Comparison of ENCODE assay signal across 9 mouse cellular contexts in genomic region chr1:178960015-178960559, GRCm38 (mm10).
DNase-seq lines count a peak whose midpoint lies in the region; ATAC-seq and TF ChIP-seq lines count a peak whose summit lies in the region.
"Had no signal": no experiment of that assay in that cellular context is flagged by ENCODE, and none has a peak within 500 bp of the region (broad histone marks: within the 10 kb centered on the region; RNA-seq: fewer than 3 reads in every experiment).

No protein-coding gene starts in this region.

- H3K9me3 ChIP-seq in forebrain, embryonic 16.5 days (ENCODE audit: control insufficient read depth, low read length): no peaks in the 10 kb centered on the region
- no peaks in the 10 kb centered on the region for H3K9me3 ChIP-seq in hindbrain, embryonic 12.5 days (replicated peaks)
- H3K9me3 ChIP-seq: liver, embryonic 15.5 days had no signal

- no peak overlapping the region for H3K27ac ChIP-seq in forebrain, embryonic 16.5 days (ENCODE audit: low read length)
- H3K27ac ChIP-seq in hindbrain, embryonic 12.5 days: 0 out of 2 replicates have a peak overlapping the region, but pooled peaks have one; percentile 23
- H3K27ac ChIP-seq: liver, embryonic 15.5 days had no signal

- DNase-seq in Patski (ENCODE audit: low read depth, low spot score): no peak
- peak; percentile 87 to 90 for DNase-seq in cerebellum, adult 18-20 months
- DNase-seq in layer of hippocampus, adult 9-10 months (ENCODE audit: low spot score): peak; percentile 37
- DNase-seq in lung, postnatal 10 days: peak; percentile 77
- peak; percentile 83 for DNase-seq in retina, postnatal 1 day
- DNase-seq in urinary bladder, postnatal 14 days (ENCODE audit: low spot score): peak; percentile 78

- H3K36me3 ChIP-seq in forebrain, embryonic 16.5 days (ENCODE audit: control insufficient read depth, insufficient read depth): no peaks in the 10 kb centered on the region
- H3K36me3 ChIP-seq in hindbrain, embryonic 12.5 days: no peaks in the 10 kb centered on the region
- H3K36me3 ChIP-seq: liver, embryonic 15.5 days had no signal

- H3K9ac ChIP-seq in forebrain, embryonic 16.5 days (replicated peaks; ENCODE audit: low read depth, low read length): no peak overlapping the region
- no peak overlapping the region for H3K9ac ChIP-seq in hindbrain, embryonic 12.5 days
- H3K9ac ChIP-seq: liver, embryonic 15.5 days had no signal

- no peaks in the 10 kb centered on the region for H3K27me3 ChIP-seq in Patski
- no peaks in the 10 kb centered on the region for H3K27me3 ChIP-seq in forebrain, embryonic 16.5 days (replicated peaks; ENCODE audit: control insufficient read depth, insufficient read depth, low read length)
- no peaks in the 10 kb centered on the region for H3K27me3 ChIP-seq in hindbrain, embryonic 12.5 days
- H3K27me3 ChIP-seq: liver, embryonic 15.5 days had no signal

- ATAC-seq in Patski: peak; percentile 12
- peak; percentile 76 for ATAC-seq in forebrain, embryonic 16.5 days
- peak; percentile 68 for ATAC-seq in hindbrain, embryonic 12.5 days (ENCODE audit: low FRiP score)

- peak; percentile 89 for TF ChIP-seq CTCF in Patski (IDR thresholded peaks at IDR 0.05)

- WGBS in forebrain, embryonic 16.5 days: 50% methylated on average over 7 of the region's 7 CpGs
- WGBS in hindbrain, embryonic 12.5 days: 46% methylated on average over 7 of the region's 7 CpGs

- in situ Hi-C loops in Patski (cut with MboI; ENCODE audit: low pct_unique_long_range_greater_than_20kb): loop anchor here (10.0 kb wide), 1 partner anchor 515 kb away; no protein-coding TSS in a partner anchor

- CTCF ChIA-PET in Patski (lab: Charles Lee): interaction anchor here (0.7 to 2.1 kb wide), 8 partner anchors 50 to 517 kb away, joined by 3 to 8 read pairs (median 3); no protein-coding TSS in a partner anchor

- no peak overlapping the region for H3K4me2 ChIP-seq in forebrain, embryonic 16.5 days (ENCODE audit: low read length)
- H3K4me2 ChIP-seq in hindbrain, embryonic 12.5 days (replicated peaks): no peak overlapping the region
- H3K4me2 ChIP-seq: liver, embryonic 15.5 days had no signal

- POLR2A ChIA-PET in Patski (lab: Charles Lee): no interaction called here

- H3K4me1 ChIP-seq in forebrain, embryonic 16.5 days (replicated peaks; ENCODE audit: control insufficient read depth, insufficient read depth, low read length): 0 out of 2 replicates have a peak, but pooled peaks cover 2% of the 10 kb centered on the region
- peaks cover 9% of the 10 kb centered on the region for H3K4me1 ChIP-seq in hindbrain, embryonic 12.5 days
- H3K4me1 ChIP-seq: liver, embryonic 15.5 days had no signal

- H3K4me3 ChIP-seq in forebrain, embryonic 16.5 days (replicated peaks; ENCODE audit: low read length): no peak overlapping the region
- no peak overlapping the region for H3K4me3 ChIP-seq in hindbrain, embryonic 12.5 days
- H3K4me3 ChIP-seq: liver, embryonic 15.5 days had no signal

Comparison
In these comparisons a context has a peak if more than half of its experiments do, and no peak if none do; other contexts are left out.
1. ATAC-seq: peak in every context shown above with its lines; median percentile 76 in forebrain, embryonic 16.5 days; 68 in hindbrain, embryonic 12.5 days; 12 in Patski.